In the genomic region with DNA sequence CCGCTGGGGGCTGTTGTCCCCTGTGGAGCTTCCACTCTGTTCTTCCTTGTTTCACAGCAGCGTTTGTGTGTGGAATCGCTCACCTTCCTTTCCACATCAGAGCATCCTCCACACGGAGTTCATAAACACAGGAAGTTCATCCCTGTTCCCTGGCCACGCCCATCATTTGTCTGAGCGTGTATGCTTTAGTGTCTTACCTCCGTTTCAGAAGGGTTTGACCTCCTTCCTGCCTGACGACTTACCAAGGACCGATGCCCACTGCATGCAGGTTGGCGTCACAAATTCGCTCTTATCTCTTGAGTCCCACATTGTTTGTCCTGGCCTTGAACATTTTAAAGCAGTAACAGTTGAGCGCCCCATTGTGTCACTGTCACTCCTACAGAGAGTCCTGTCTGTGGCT, we compare ENCODE assay signal across 26 mouse cellular contexts. TPM values are rescaled to one million over a fixed set of nuclear protein-coding genes. Genes with fewer than 3 reads are reported as not detected.
A peak's percentile ranks its signal among the peaks of the same experiment; 100 is the strongest.
DNase-seq lines count a peak whose midpoint lies in the region; ATAC-seq and TF ChIP-seq lines count a peak whose summit lies in the region.
"Had no signal": no experiment of that assay in that cellular context is flagged by ENCODE, and none has a peak within 500 bp of the region (broad histone marks: within the 10 kb centered on the region; RNA-seq: fewer than 3 reads in every experiment).

No protein-coding gene starts in this region.

- intact Hi-C loops in heart, postnatal 36 days (cut with DNase I), result no loop called here

- H3K4me1 ChIP-seq in E14TG2a.4 (replicated peaks; ENCODE audit: low read depth, low read length), result peaks cover 56% of the 10 kb centered on the region
- no peaks in the 10 kb centered on the region for H3K4me1 ChIP-seq in midbrain, postnatal 0 days (ENCODE audit: insufficient read depth, low read length)
- H3K4me1 ChIP-seq: forebrain, embryonic 15.5 days; intestine, embryonic 15.5 days; limb, embryonic 15.5 days had no signal

- H3K4me3 ChIP-seq in E14TG2a.4 (replicated peaks; ENCODE audit: low read length), result peak overlapping the region; percentile 17; the same call in 1 of the 2 replicates
- no peak overlapping the region for H3K4me3 ChIP-seq in midbrain, postnatal 0 days (ENCODE audit: low read depth, low read length)
- H3K4me3 ChIP-seq: embryonic facial prominence, embryonic 10.5 days; forebrain, embryonic 15.5 days; heart, embryonic 10.5 days; hindbrain, embryonic 10.5 days; intestine, embryonic 15.5 days; kidney, embryonic 15.5 days; limb, embryonic 15.5 days; megakaryocyte, embryonic 14.5 days; neural tube, embryonic 12.5 days had no signal

- no peak overlapping the region for H3K27ac ChIP-seq in midbrain, postnatal 0 days (ENCODE audit: low read depth, low read length)
- H3K27ac ChIP-seq: embryonic facial prominence, embryonic 10.5 days; forebrain, embryonic 15.5 days; heart, embryonic 10.5 days; hindbrain, embryonic 10.5 days; intestine, embryonic 15.5 days; kidney, embryonic 15.5 days; limb, embryonic 15.5 days; neural tube, embryonic 12.5 days had no signal

- H3K4me2 ChIP-seq in midbrain, postnatal 0 days (ENCODE audit: low read depth, low read length, poor library complexity, severe bottlenecking), result no peak overlapping the region
- H3K4me2 ChIP-seq: forebrain, embryonic 15.5 days; intestine, embryonic 15.5 days; kidney, embryonic 15.5 days; limb, embryonic 15.5 days; neural tube, embryonic 12.5 days had no signal

- no peaks in the 10 kb centered on the region for H3K27me3 ChIP-seq in E14TG2a.4 (ENCODE audit: insufficient read depth, low read length)
- no peaks in the 10 kb centered on the region for H3K27me3 ChIP-seq in midbrain, postnatal 0 days (ENCODE audit: insufficient read depth, low read length)
- H3K27me3 ChIP-seq: forebrain, embryonic 15.5 days; intestine, embryonic 15.5 days; kidney, embryonic 15.5 days; limb, embryonic 15.5 days; megakaryocyte, embryonic 14.5 days; neural tube, embryonic 12.5 days had no signal

- H3K36me3 ChIP-seq in E14TG2a.4 (ENCODE audit: insufficient read depth, low read length), result no peaks in the 10 kb centered on the region
- H3K36me3 ChIP-seq in midbrain, postnatal 0 days (ENCODE audit: insufficient read depth, low read length), result no peaks in the 10 kb centered on the region
- H3K36me3 ChIP-seq: forebrain, embryonic 15.5 days; intestine, embryonic 15.5 days; kidney, embryonic 15.5 days; neural tube, embryonic 12.5 days had no signal

- H3K9me3 ChIP-seq in E14TG2a.4 (ENCODE audit: low read length), result peaks cover 6% of the 10 kb centered on the region
- no peaks in the 10 kb centered on the region for H3K9me3 ChIP-seq in midbrain, postnatal 0 days (ENCODE audit: low read length)
- H3K9me3 ChIP-seq: forebrain, embryonic 15.5 days; heart, embryonic 10.5 days; intestine, embryonic 15.5 days; kidney, embryonic 15.5 days; limb, embryonic 15.5 days; neural tube, embryonic 12.5 days had no signal

- no peak for TF ChIP-seq CTCF in E14TG2a.4 (conservative IDR thresholded peaks at IDR 0.05; ENCODE audit: low read length)
- TF ChIP-seq CTCF in midbrain, postnatal 0 days (IDR thresholded peaks at IDR 0.05), result no peak

- 82% methylated on average over 12 of the region's 12 CpGs for WGBS in midbrain, postnatal 0 days

- no peak overlapping the region for H3K9ac ChIP-seq in midbrain, postnatal 0 days (replicated peaks; ENCODE audit: low read length, poor library complexity, severe bottlenecking)
- H3K9ac ChIP-seq: forebrain, embryonic 15.5 days; intestine, embryonic 15.5 days; kidney, embryonic 15.5 days; limb, embryonic 15.5 days; neural tube, embryonic 12.5 days had no signal

- peak; percentile 89 for DNase-seq in heart, adult 11 months
- no peak for DNase-seq in heart, postnatal 36 days
- DNase-seq in ZHBTc4 (ENCODE audit: low read depth, low spot score), result peak; percentile 63
- DNase-seq in lung, postnatal 14 days, result peak; percentile 43
- no peak for DNase-seq in midbrain, postnatal 0 days (ENCODE audit: low spot score)
- DNase-seq in retina, postnatal 1 day, result no peak
- DNase-seq: adrenal gland, postnatal 10 days; cerebellum, adult 9-11 months; gastrocnemius, postnatal 36 days; layer of hippocampus, adult 9-11 months; left cerebral cortex, postnatal 4 days; midbrain, embryonic 14.5 days; thymus, adult 18-20 months; thymus, postnatal 36 days had no signal

- ATAC-seq in midbrain, postnatal 0 days (ENCODE audit: low FRiP score), result no peak
- no peak for ATAC-seq in cerebellum, adult (ENCODE audit: insufficient number of reproducible peaks, low FRiP score, low TSS enrichment)
- ATAC-seq: forebrain, embryonic 15.5 days; hindbrain, embryonic 16.5 days; intestine, embryonic 15.5 days had no signal

RNA-seq across cellular contexts. Expression of a gene that starts 14.1 kb away (rescaled TPM):
- total RNA-seq in heart, postnatal 36 days (2021), result 100 to 1,000 TPM; 101 to 107 TPM
- total RNA-seq in midbrain, postnatal 0 days (2014; rRNA removed), result 57.0 and 70.7 TPM in 2 replicates
- polyA plus RNA-seq in midbrain, postnatal 0 days (2015; fragmentation: Nextera tagmentation; extraction: Ambion mirVana), result 24.7 and 28.3 TPM in 2 replicates

RNA-seq across cellular contexts. Expression of a gene that starts 14.9 kb away (rescaled TPM):
- 10 to 100 TPM; 52.6 to 57.2 TPM for total RNA-seq in heart, postnatal 36 days (2021)
- 39.5 and 54.2 TPM in 2 replicates for total RNA-seq in midbrain, postnatal 0 days (2014; rRNA removed)
- 67.5 and 74.0 TPM in 2 replicates for polyA plus RNA-seq in midbrain, postnatal 0 days (2015; fragmentation: Nextera tagmentation; extraction: Ambion mirVana)

Comparison
In these comparisons a context has a peak if more than half of its experiments do, and no peak if none do; other contexts are left out.
1. DNase-seq: peak in heart, adult 11 months (single experiment), ZHBTc4 (single experiment) and lung, postnatal 14 days (single experiment); none in heart, postnatal 36 days (0 of 2), midbrain, postnatal 0 days (single experiment) and retina, postnatal 1 day (single experiment).